Mouse (Mus musculus) heart, postnatal 10 days (tissue): ENCODE measurements around the gene Nrde2. TPM values are rescaled to one million over a fixed set of nuclear protein-coding genes. Genes with fewer than 3 reads are reported as not detected.
"Not testable (repeated sequence)": the region's sequence is repeated elsewhere in the genome, so short reads cannot be mapped to it uniquely, and the experiment has no call there.

Experiments used
- DNase-seq, 2 experiments: peaks; one replicate each; pipeline ENCODE4 v3.0.0; 2021
- intact Hi-C: fragments of 180-260 bp; cut with DNase I; formaldehyde crosslinking; loops from one replicate; pipeline ENCODE4 v1.15.1; 2025
- total RNA-seq, 2 experiments: library from RNA; stranded (reverse); gene quantifications; 2 replicates each; pipeline ENCODE4 v1.2.3; 2021

Nrde2 gene
- total RNA-seq, result 10 to 100 TPM; 12.5 to 14.2 TPM

GRCm38 (mm10) chr12:100159261-100159975 lies at the start of gene Nrde2:
TSS of gene Nrde2 (minus strand) at chr12:100159653.
- intact Hi-C loops, result loop anchor here (2.0 to 5.0 kb wide), 2 partner anchors 39 to 683 kb away; partner anchors contain the start of gene Calm1
- DNase-seq, result peak; percentile 95

GRCm38 (mm10) chr12:100206926-100207325 lies 47.5 kb upstream of the Nrde2 start:
- intact Hi-C loops, result loop anchor here (10.0 kb wide), 1 partner anchor 98 kb away; no protein-coding TSS in a partner anchor

GRCm38 (mm10) chr12:100206521-100206920 lies 47.1 kb upstream of the Nrde2 start:
- DNase-seq, result no peak
- intact Hi-C loops, result loop anchor here (10.0 kb wide), 1 partner anchor 98 kb away; no protein-coding TSS in a partner anchor

More at GRCm38 (mm10) chr12:100206926-100207325, 47.5 kb upstream of the Nrde2 start:
- no peak for DNase-seq

- intact Hi-C loops, result loop anchor here (10.0 kb wide), 1 partner anchor 100 kb away; no protein-coding TSS in a partner anchor
- DNase-seq, result no peak
Observed at GRCm38 (mm10) chr12:100205156-100205555, 45.7 kb upstream of the Nrde2 start.

GRCm38 (mm10) chr12:100203759-100204158 lies 44.3 kb upstream of the Nrde2 start:
- no peak for DNase-seq
- intact Hi-C loops, result loop anchor here (2.0 to 10.0 kb wide), 4 partner anchors 74 to 319 kb away; partner anchors contain the start of gene Ttc7b

GRCm38 (mm10) chr12:100201838-100202237 lies 42.4 kb upstream of the Nrde2 start:
- DNase-seq, result peak; percentile 97
- intact Hi-C loops, result loop anchor here (1.0 to 10.0 kb wide), 6 partner anchors 75 to 320 kb away; partner anchors contain the start of gene Ttc7b

- DNase-seq, result no peak
- intact Hi-C loops, result loop anchor here (2.0 to 10.0 kb wide), 4 partner anchors 76 to 321 kb away; partner anchors contain the start of gene Ttc7b
Observed at GRCm38 (mm10) chr12:100201363-100201711, 41.9 kb upstream of the Nrde2 start.

- DNase-seq, result no peak
- intact Hi-C loops, result loop anchor here (2.0 to 10.0 kb wide), 4 partner anchors 76 to 321 kb away; partner anchors contain the start of gene Ttc7b
Observed at GRCm38 (mm10) chr12:100200645-100201362, 41.4 kb upstream of the Nrde2 start.

GRCm38 (mm10) chr12:100199891-100200644 lies 40.6 kb upstream of the Nrde2 start:
- DNase-seq, result peak; percentile 76 to 79

GRCm38 (mm10) chr12:100198967-100199660 lies 39.7 kb upstream of the Nrde2 start, which contains the start of gene Calm1:
TSS of gene Calm1 (plus strand) at chr12:100199435.
- intact Hi-C loops, result loop anchor here (1.0 to 2.0 kb wide), 2 partner anchors 11 to 40 kb away; partner anchors contain the start of gene Nrde2
- peak; percentile 96 for DNase-seq

More at GRCm38 (mm10) chr12:100199891-100200644, 40.6 kb upstream of the Nrde2 start:
- intact Hi-C loops, result loop anchor here (1.0 to 10.0 kb wide), 6 partner anchors 12 to 322 kb away; partner anchors contain the start of genes Nrde2 and Ttc7b

- intact Hi-C loops, result no loop called here
- no peak for DNase-seq
Observed at GRCm38 (mm10) chr12:100196786-100197185, 37.3 kb upstream of the Nrde2 start.

GRCm38 (mm10) chr12:100194181-100194580 lies 34.7 kb upstream of the Nrde2 start:
- no peak for DNase-seq
- intact Hi-C loops, result no loop called here

- intact Hi-C loops, result no loop called here
Observed at GRCm38 (mm10) chr12:100190802-100191201, 31.3 kb upstream of the Nrde2 start.

GRCm38 (mm10) chr12:100187756-100188430 lies 28.4 kb upstream of the Nrde2 start:
- DNase-seq, result peak in 1 of 2 experiments; percentile 63
- intact Hi-C loops, result loop anchor here (1.0 to 5.0 kb wide), 2 partner anchors 11 to 56 kb away; partner anchors contain the start of gene Calm1

More at GRCm38 (mm10) chr12:100190802-100191201, 31.3 kb upstream of the Nrde2 start:
- DNase-seq, result no peak

GRCm38 (mm10) chr12:100187013-100187755 lies 27.7 kb upstream of the Nrde2 start:
- intact Hi-C loops, result loop anchor here (5.0 kb wide), 1 partner anchor 55 kb away; no protein-coding TSS in a partner anchor
- peak; percentile 99 to 100 for DNase-seq

- DNase-seq, result peak in 1 of 2 experiments; percentile 52
- intact Hi-C loops, result loop anchor here (5.0 kb wide), 1 partner anchor 54 kb away; no protein-coding TSS in a partner anchor
Observed at GRCm38 (mm10) chr12:100186376-100186775, 26.9 kb upstream of the Nrde2 start.

GRCm38 (mm10) chr12:100185897-100186296 lies 26.4 kb upstream of the Nrde2 start:
- intact Hi-C loops, result loop anchor here (5.0 kb wide), 1 partner anchor 54 kb away; no protein-coding TSS in a partner anchor
- no peak for DNase-seq

GRCm38 (mm10) chr12:100184976-100185375 lies 25.5 kb upstream of the Nrde2 start:
- DNase-seq, result not testable (repeated sequence)
- intact Hi-C loops, result loop anchor here (5.0 kb wide), 1 partner anchor 53 kb away; no protein-coding TSS in a partner anchor
